Comparison of ENCODE assay signal across 8 mouse cellular contexts in genomic region chr7:142610627-142611406, GRCm38 (mm10). TPM values are rescaled to one million over a fixed set of nuclear protein-coding genes. Genes with fewer than 3 reads are reported as not detected.
DNase-seq lines count a peak whose midpoint lies in the region; ATAC-seq and TF ChIP-seq lines count a peak whose summit lies in the region.
"Had no signal": no experiment of that assay in that cellular context is flagged by ENCODE, and none has a peak within 500 bp of the region (broad histone marks: within the 10 kb centered on the region; RNA-seq: fewer than 3 reads in every experiment).

No protein-coding gene starts in this region.

- no peaks in the 10 kb centered on the region for H3K27me3 ChIP-seq in forebrain, embryonic 12.5 days
- no peaks in the 10 kb centered on the region for H3K27me3 ChIP-seq in hindbrain, embryonic 11.5 days (ENCODE audit: control insufficient read depth, insufficient read depth, low read length)
- H3K27me3 ChIP-seq in small intestine, adult 2 months (ENCODE audit: control insufficient read depth, insufficient read depth, low read length) = no peaks in the 10 kb centered on the region

- no peaks in the 10 kb centered on the region for H3K36me3 ChIP-seq in forebrain, embryonic 12.5 days (replicated peaks)
- H3K36me3 ChIP-seq in hindbrain, embryonic 11.5 days (ENCODE audit: control insufficient read depth, insufficient read depth, low read length) = no peaks in the 10 kb centered on the region
- no peaks in the 10 kb centered on the region for H3K36me3 ChIP-seq in small intestine, adult 2 months (ENCODE audit: control insufficient read depth, insufficient read depth, low read length)

- peak overlapping the region; percentile 47 for H3K4me2 ChIP-seq in forebrain, embryonic 12.5 days
- peak overlapping the region; percentile 2; the same call in 1 of the 2 replicates for H3K4me2 ChIP-seq in hindbrain, embryonic 11.5 days (replicated peaks; ENCODE audit: low read depth, low read length)

- intact Hi-C loops in left cerebral cortex, postnatal 10 days (cut with DNase I) = loop anchor here (2.0 kb wide), 1 partner anchor 60 kb away; no protein-coding TSS in a partner anchor

- peak; percentile 68; the same call in 1 of the 2 replicates for TF ChIP-seq CTCF in small intestine, adult 2 months (IDR thresholded peaks at IDR 0.05; ENCODE audit: extremely low read depth, insufficient read length, insufficient replicate concordance, low read depth, low read length)

- no peak overlapping the region; the same call in 1 of the 2 replicates for H3K4me3 ChIP-seq in forebrain, embryonic 12.5 days (replicated peaks)
- no peak overlapping the region for H3K4me3 ChIP-seq in hindbrain, embryonic 11.5 days (ENCODE audit: low read depth, low read length)
- H3K4me3 ChIP-seq in small intestine, adult 2 months (ENCODE audit: low read depth, low read length) = no peak overlapping the region

- peak; percentile 94 for ATAC-seq in forebrain, embryonic 12.5 days (ENCODE audit: low FRiP score)
- peak; percentile 95 for ATAC-seq in hindbrain, embryonic 11.5 days (ENCODE audit: low FRiP score)
- peak; percentile 38; the same call in 1 of the 2 replicates for ATAC-seq in megakaryocyte, adult 5-6 weeks (ENCODE audit: poor library complexity, severe bottlenecking)

- no peak for TF ChIP-seq POLR2A in small intestine, adult 2 months (IDR thresholded peaks at IDR 0.05; ENCODE audit: low read depth, low read length)

- H3K4me1 ChIP-seq in forebrain, embryonic 12.5 days = peaks cover 18% of the 10 kb centered on the region
- H3K4me1 ChIP-seq in hindbrain, embryonic 11.5 days (replicated peaks; ENCODE audit: control insufficient read depth, insufficient read depth, low read length) = no peaks in the 10 kb centered on the region; the same call in 1 of the 2 replicates
- H3K4me1 ChIP-seq in small intestine, adult 2 months (ENCODE audit: control insufficient read depth, insufficient read depth, insufficient read length, low read length) = no peaks in the 10 kb centered on the region

- H3K27ac ChIP-seq in forebrain, embryonic 12.5 days = peak overlapping the region; percentile 85
- H3K27ac ChIP-seq in hindbrain, embryonic 11.5 days (ENCODE audit: low read depth, low read length) = peak overlapping the region; percentile 77
- H3K27ac ChIP-seq in small intestine, adult 2 months (ENCODE audit: insufficient read depth, low read depth, low read length) = no peak overlapping the region

- 3% methylated on average over 12 of the region's 12 CpGs for WGBS in forebrain, embryonic 12.5 days
- WGBS in hindbrain, embryonic 11.5 days = under 1% methylated on average over 12 of the region's 12 CpGs
- WGBS in small intestine, adult 2 months = 8% methylated on average over 12 of the region's 12 CpGs

- no peaks in the 10 kb centered on the region for H3K9me3 ChIP-seq in forebrain, embryonic 12.5 days
- no peaks in the 10 kb centered on the region for H3K9me3 ChIP-seq in hindbrain, embryonic 11.5 days (ENCODE audit: control insufficient read depth, low read length)

- DNase-seq in Muller cell, postnatal 12 days (ENCODE audit: inconsistent ontology term) = peak; percentile 23
- DNase-seq in c-Kit-positive CD71-negative TER-119-negative erythroid progenitor cells, embryonic 14.5 days (ENCODE audit: low read depth) = peak; percentile 50
- DNase-seq in hindbrain, embryonic 11.5 days (ENCODE audit: low spot score) = peak; percentile 83
- peak; percentile 25 to 63 for DNase-seq in left cerebral cortex, postnatal 10 days (ENCODE audit: extremely low spot score in 1 of 2, low spot score in 2 of 2)

- H3K9ac ChIP-seq in forebrain, embryonic 12.5 days = peak overlapping the region; percentile 44; the same call in 1 of the 2 replicates
- peak overlapping the region; percentile 39; the same call in 1 of the 2 replicates for H3K9ac ChIP-seq in hindbrain, embryonic 11.5 days (ENCODE audit: low read depth, low read length)

RNA-seq across cellular contexts. Expression of gene Igf2, which starts 55.8 kb away (rescaled TPM):
- 94.7 and 122 TPM in 2 replicates for polyA plus RNA-seq in forebrain, embryonic 12.5 days (2016; fragmentation: Nextera tagmentation; extraction: Ambion mirVana)
- polyA plus RNA-seq in hindbrain, embryonic 11.5 days (2014; fragmentation: Nextera tagmentation; extraction: Ambion mirVana) = 189 and 268 TPM in 2 replicates
- 100 to 1,000 TPM; 216 to 220 TPM for total RNA-seq in left cerebral cortex, postnatal 10 days (2021)
- 0.05 TPM in 1 of 2 replicates, not detected in the other for total RNA-seq in megakaryocyte, adult 5-6 weeks (2015)
- total RNA-seq in megakaryocyte, adult 5-6 weeks (2017) = not detected in 2 replicates
- polyA plus RNA-seq in small intestine, adult 2 months (2012; rRNA removed) = 9.0 and 71.0 TPM in 2 replicates

RNA-seq across cellular contexts. Expression of gene Gm49394, which starts 58.9 kb away (rescaled TPM):
- not detected in 2 replicates for polyA plus RNA-seq in forebrain, embryonic 12.5 days (2016; fragmentation: Nextera tagmentation; extraction: Ambion mirVana)
- not detected in 2 replicates for polyA plus RNA-seq in hindbrain, embryonic 11.5 days (2014; fragmentation: Nextera tagmentation; extraction: Ambion mirVana)
- under 1 TPM; 0.10 to 0.21 TPM for total RNA-seq in left cerebral cortex, postnatal 10 days (2021)
- total RNA-seq in megakaryocyte, adult 5-6 weeks (2015) = not detected in 2 replicates
- total RNA-seq in megakaryocyte, adult 5-6 weeks (2017) = not detected in 2 replicates
- polyA plus RNA-seq in small intestine, adult 2 months (2012; rRNA removed) = 0.30 TPM in 1 of 2 replicates, not detected in the other
- polyA plus RNA-seq: large intestine, adult 2 months had no signal

Comparison
In these comparisons a context has a peak if more than half of its experiments do, and no peak if none do; other contexts are left out.
1. DNase-seq: peak in every context shown above with its lines; median percentile 83 in hindbrain, embryonic 11.5 days; 50 in c-Kit-positive CD71-negative TER-119-negative erythroid progenitor cells, embryonic 14.5 days; 44 in left cerebral cortex, postnatal 10 days; 23 in Muller cell, postnatal 12 days.
2. ATAC-seq: peak in every context shown above with its lines; median percentile 95 in hindbrain, embryonic 11.5 days; 94 in forebrain, embryonic 12.5 days; 38 in megakaryocyte, adult 5-6 weeks.